Mouse (Mus musculus) layer of hippocampus, postnatal 25 days (tissue): ENCODE measurements at regions not wholly inside any gene's neighbourhood (a gene's known extent, or its start where the extent isn't known, plus 50 kb on each side); places are given as distances from the start of the nearest gene placed in this dataset.
A peak's percentile ranks its signal among the peaks of the same experiment; 100 is the strongest.

Experiments used
- DNase-seq, 2 experiments: peaks; one replicate each; pipeline ENCODE4 v3.0.0; 2022; ENCODE audit warnings: mixed read lengths in 2 of 2, low spot score in 1 of 2; ENCODE audit errors: extremely low spot score in 1 of 2

GRCm38 (mm10) chr14:102491205-102491604 lies 491.2 kb downstream of the Kctd12 start:
- DNase-seq: no peak

GRCm38 (mm10) chr14:102477162-102477561 lies 505.3 kb downstream of the Kctd12 start:
- no peak for DNase-seq

- DNase-seq: no peak
Observed at GRCm38 (mm10) chr14:102469326-102469725, 513.1 kb downstream of the Kctd12 start.

- no peak for DNase-seq
Observed at GRCm38 (mm10) chr14:102461001-102461400, 521.4 kb downstream of the Kctd12 start.

GRCm38 (mm10) chr14:102439738-102440137 lies 542.7 kb downstream of the Kctd12 start:
- no peak for DNase-seq

- DNase-seq: no peak
Observed at GRCm38 (mm10) chr14:102403397-102404115, 578.9 kb downstream of the Kctd12 start.

- no peak for DNase-seq
Observed at GRCm38 (mm10) chr14:102402061-102402689, 580.3 kb downstream of the Kctd12 start.

- no peak for DNase-seq
Observed at GRCm38 (mm10) chr14:102396036-102396734, 586.3 kb downstream of the Kctd12 start.

- DNase-seq: peak in 1 of 2 experiments; percentile 31
Observed at GRCm38 (mm10) chr14:102392351-102392750, 590.1 kb downstream of the Kctd12 start.

GRCm38 (mm10) chr14:102372994-102373567 lies 609.4 kb downstream of the Kctd12 start:
- no peak for DNase-seq

- DNase-seq: no peak
Observed at GRCm38 (mm10) chr14:102361589-102361988, 620.8 kb downstream of the Kctd12 start.

GRCm38 (mm10) chr14:102329409-102329808 lies 599.7 kb downstream of the Lmo7 start:
- no peak for DNase-seq

- no peak for DNase-seq
Observed at GRCm38 (mm10) chr14:102306332-102306731, 576.6 kb downstream of the Lmo7 start.

GRCm38 (mm10) chr14:102302826-102303225 lies 573.1 kb downstream of the Lmo7 start:
- DNase-seq: no peak

- no peak for DNase-seq
Observed at GRCm38 (mm10) chr14:102300251-102300650, 570.5 kb downstream of the Lmo7 start.

GRCm38 (mm10) chr14:102291361-102291760 lies 561.6 kb downstream of the Lmo7 start:
- no peak for DNase-seq

- no peak for DNase-seq
Observed at GRCm38 (mm10) chr14:102250076-102250475, 520.3 kb downstream of the Lmo7 start.

GRCm38 (mm10) chr14:102248581-102248980 lies 518.8 kb downstream of the Lmo7 start:
- DNase-seq: no peak

- no peak for DNase-seq
Observed at GRCm38 (mm10) chr14:102248023-102248422, 518.3 kb downstream of the Lmo7 start.

GRCm38 (mm10) chr14:102243806-102244536 lies 514.2 kb downstream of the Lmo7 start:
- DNase-seq: no peak
